ENCODE assay signal across 10 mouse cellular contexts in the genomic region with DNA sequence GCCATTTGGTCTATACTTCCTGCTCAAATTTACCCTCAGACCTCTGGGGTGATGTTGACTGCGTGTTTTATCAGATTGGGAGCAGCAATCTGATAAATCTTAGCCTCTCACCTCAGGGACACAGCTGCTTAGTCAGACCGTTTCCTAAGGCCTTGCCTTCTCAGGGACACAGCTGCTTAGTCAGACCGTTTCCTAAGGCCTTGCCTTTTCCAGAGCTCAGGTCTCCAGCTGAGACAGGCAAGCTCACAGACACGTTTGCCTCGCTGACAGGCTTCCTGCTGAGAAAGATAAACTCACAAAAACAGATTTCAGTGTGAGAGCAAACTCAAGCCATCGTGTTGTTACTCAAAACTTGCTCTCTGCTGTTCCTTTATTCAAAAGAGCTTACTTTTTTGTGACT. TPM values are rescaled to one million over a fixed set of nuclear protein-coding genes. Genes with fewer than 3 reads are reported as not detected.
A peak's percentile ranks its signal among the peaks of the same experiment; 100 is the strongest.
DNase-seq lines count a peak whose midpoint lies in the region; ATAC-seq and TF ChIP-seq lines count a peak whose summit lies in the region.
"Had no signal": no experiment of that assay in that cellular context is flagged by ENCODE, and none has a peak within 500 bp of the region (broad histone marks: within the 10 kb centered on the region; RNA-seq: fewer than 3 reads in every experiment).

No protein-coding gene starts in this region.

- WGBS in heart, embryonic 16.5 days, result 4% methylated on average over 6 of the region's 6 CpGs
- WGBS in cerebellum, adult 2 months, result 20% methylated on average over 6 of the region's 6 CpGs

- peak; percentile 56 to 63 for DNase-seq in heart, adult 18-20 months
- DNase-seq in heart, postnatal 25 days (ENCODE audit: low spot score), result no peak
- DNase-seq in 416B (ENCODE audit: low read depth), result peak; percentile 54
- DNase-seq in cerebellum, adult 2 months, result no peak
- DNase-seq: cerebellum, postnatal 10 days had no signal

- H3K27ac ChIP-seq in brown adipose tissue, adult 24 weeks (replicated peaks; ENCODE audit: low read depth, low read length), result peak overlapping the region; percentile 80
- peak overlapping the region; percentile 95 for H3K27ac ChIP-seq in heart, embryonic 16.5 days (ENCODE audit: low read length)
- no peak overlapping the region for H3K27ac ChIP-seq in cerebellum, adult 2 months (ENCODE audit: insufficient read depth, low read length)

- no peaks in the 10 kb centered on the region for H3K27me3 ChIP-seq in heart, embryonic 16.5 days (ENCODE audit: control insufficient read depth, insufficient read depth, low read length)
- no peaks in the 10 kb centered on the region for H3K27me3 ChIP-seq in cerebellum, adult 2 months (ENCODE audit: control insufficient read depth, insufficient read depth, low read length)

- ATAC-seq in heart, embryonic 16.5 days (replicated peaks; ENCODE audit: extremely low read depth, insufficient read depth, low FRiP score), result peak; percentile 71
- no peak for ATAC-seq in erythroid progenitor cell, adult 5-6 weeks (replicated peaks; ENCODE audit: low FRiP score, poor library complexity, severe bottlenecking)
- no peak for ATAC-seq in inflammation-experienced regulatory T-cells, adult 6 months

- TF ChIP-seq POLR2A in cerebellum, adult 2 months (IDR thresholded peaks at IDR 0.05; ENCODE audit: borderline replicate concordance, insufficient read depth, low read length), result no peak

- no peaks in the 10 kb centered on the region for H3K9me3 ChIP-seq in heart, embryonic 16.5 days (replicated peaks; ENCODE audit: control insufficient read depth, low read length)

- peak overlapping the region; percentile 74 for H3K9ac ChIP-seq in heart, embryonic 16.5 days (ENCODE audit: low read length)

- peaks cover 5% of the 10 kb centered on the region; the same call in 1 of the 2 replicates for H3K36me3 ChIP-seq in heart, embryonic 16.5 days (ENCODE audit: control insufficient read depth, insufficient read depth)

- TF ChIP-seq CTCF in cerebellum, adult 2 months (IDR thresholded peaks at IDR 0.05; ENCODE audit: borderline replicate concordance, insufficient read depth, low read depth, low read length), result no peak

- peak overlapping the region; percentile 71 for H3K4me2 ChIP-seq in heart, embryonic 16.5 days (ENCODE audit: low read depth, low read length)
- H3K4me2 ChIP-seq: midbrain, embryonic 11.5 days had no signal

- no peak overlapping the region for H3K4me3 ChIP-seq in brown adipose tissue, adult 24 weeks (ENCODE audit: insufficient read depth, low read depth, low read length)
- 0 out of 2 replicates have a peak overlapping the region, but pooled peaks have one; percentile 1 for H3K4me3 ChIP-seq in heart, embryonic 16.5 days (ENCODE audit: low read length)
- H3K4me3 ChIP-seq in cerebellum, adult 2 months (replicated peaks; ENCODE audit: insufficient read depth, low read depth, low read length), result no peak overlapping the region

- H3K4me1 ChIP-seq in brown adipose tissue, adult 24 weeks (ENCODE audit: control insufficient read depth, insufficient read depth, insufficient read length, low read length), result peaks cover 6% of the 10 kb centered on the region; the same call in 1 of the 2 replicates
- H3K4me1 ChIP-seq in heart, embryonic 16.5 days (ENCODE audit: control insufficient read depth, insufficient read depth, low read length), result peaks cover 27% of the 10 kb centered on the region
- H3K4me1 ChIP-seq in cerebellum, adult 2 months (ENCODE audit: control insufficient read depth, insufficient read depth, low read length), result no peaks in the 10 kb centered on the region

- intact Hi-C loops in heart, postnatal 25 days (cut with DNase I), result no loop called here

RNA-seq across cellular contexts. Expression of gene Tfpi, which starts 1.9 kb away (rescaled TPM):
- 10 to 100 TPM; 48.7 to 70.1 TPM for total RNA-seq in heart, adult 18-20 months (2021)
- 10 to 100 TPM; 51.3 to 57.6 TPM for total RNA-seq in heart, postnatal 25 days (2021)
- 3.3 and 5.7 TPM in 2 replicates for polyA plus RNA-seq in brown adipose tissue, adult 24 weeks (2012; ENCODE audit: insufficient read depth, insufficient read length, missing spikeins)
- 71.5 and 82.3 TPM in 2 replicates for polyA plus RNA-seq in heart, embryonic 16.5 days (2015; fragmentation: Nextera tagmentation; extraction: Ambion mirVana)
- 2.4 and 2.8 TPM in 2 replicates for polyA plus RNA-seq in cerebellum, adult 2 months (2012; rRNA removed)
- 7.1 and 14.4 TPM in 2 replicates for total RNA-seq in erythroid progenitor cell, adult 5-6 weeks (2015; ENCODE audit: low replicate concordance)
- 2.4 and 2.9 TPM in 2 replicates for total RNA-seq in erythroid progenitor cell, adult 5-6 weeks (2017; ENCODE audit: low replicate concordance)
- 1 to 10 TPM; 1.6 to 4.9 (median 4.2) TPM for polyA plus RNA-seq in inflammation-experienced regulatory T-cells, adult 6 months (2017; shearing (Covaris generic))

RNA-seq across cellular contexts. Expression of gene Calcrl, which starts 49.4 kb away (rescaled TPM):
- total RNA-seq in heart, adult 18-20 months (2021), result 10 to 100 TPM; 25.3 to 27.4 TPM
- 10 to 100 TPM; 32.3 to 41.2 TPM for total RNA-seq in heart, postnatal 25 days (2021)
- polyA plus RNA-seq in brown adipose tissue, adult 24 weeks (2012; ENCODE audit: insufficient read depth, insufficient read length, missing spikeins), result 5.7 and 8.2 TPM in 2 replicates
- polyA plus RNA-seq in heart, embryonic 16.5 days (2015; fragmentation: Nextera tagmentation; extraction: Ambion mirVana), result 37.5 and 38.4 TPM in 2 replicates
- polyA plus RNA-seq in cerebellum, adult 2 months (2012; rRNA removed), result 3.6 and 3.9 TPM in 2 replicates
- total RNA-seq in erythroid progenitor cell, adult 5-6 weeks (2015; ENCODE audit: low replicate concordance), result 5.4 and 9.2 TPM in 2 replicates
- 9.4 and 21.5 TPM in 2 replicates for total RNA-seq in erythroid progenitor cell, adult 5-6 weeks (2017; ENCODE audit: low replicate concordance)
- polyA plus RNA-seq in inflammation-experienced regulatory T-cells, adult 6 months (2017; shearing (Covaris generic)), result 10 to 100 TPM; 28.9 to 33.5 (median 29.7) TPM

Comparison
In these comparisons a context has a peak if more than half of its experiments do, and no peak if none do; other contexts are left out.
1. DNase-seq: peak in heart, adult 18-20 months (2 of 2) and 416B (single experiment); none in heart, postnatal 25 days (single experiment) and cerebellum, adult 2 months (0 of 2).
2. RNA of gene Tfpi, which starts 1.9 kb away (polyA plus RNA-seq): 71.5 to 82.3 TPM in heart, embryonic 16.5 days; 3.3 to 5.7 TPM in brown adipose tissue, adult 24 weeks, 1.6 to 4.9 TPM in inflammation-experienced regulatory T-cells, adult 6 months and 2.4 to 2.8 TPM in cerebellum, adult 2 months; every median in the first group is over 10 times any median in the second.